Mouse (Mus musculus) CD8-positive naive resting alpha-beta T cell, adult 2 months (primary cell): Measurements from ENCODE around the gene Afap1l2.

Experiments used
- DNase-seq, 2 experiments: peaks; one replicate each; pipeline ENCODE4 v3.0.0; 2022; ENCODE audit warnings: low read depth in 2 of 2, low spot score in 2 of 2

Afap1l2 gene

DNA sequence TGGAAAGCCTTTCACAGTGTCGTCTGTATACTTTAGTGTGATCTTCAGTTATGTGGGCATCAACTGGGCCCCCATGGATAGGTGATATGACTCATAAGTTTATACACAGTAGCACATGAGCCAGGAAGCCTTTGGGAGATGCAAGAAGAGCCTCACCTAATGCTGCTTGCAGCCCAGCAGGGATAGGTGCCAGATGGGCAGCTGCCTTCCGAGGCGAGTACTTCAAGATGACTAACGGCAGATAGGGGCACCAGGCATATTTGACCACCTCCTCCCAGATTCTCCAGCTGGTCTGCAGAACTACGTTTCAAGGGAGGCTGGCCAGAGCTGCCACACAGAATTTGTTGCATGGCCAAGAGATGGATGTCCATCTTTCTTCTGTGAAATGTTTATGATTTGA lies 114.7 kb downstream of the Afap1l2 start:
- no peak for DNase-seq

DNA sequence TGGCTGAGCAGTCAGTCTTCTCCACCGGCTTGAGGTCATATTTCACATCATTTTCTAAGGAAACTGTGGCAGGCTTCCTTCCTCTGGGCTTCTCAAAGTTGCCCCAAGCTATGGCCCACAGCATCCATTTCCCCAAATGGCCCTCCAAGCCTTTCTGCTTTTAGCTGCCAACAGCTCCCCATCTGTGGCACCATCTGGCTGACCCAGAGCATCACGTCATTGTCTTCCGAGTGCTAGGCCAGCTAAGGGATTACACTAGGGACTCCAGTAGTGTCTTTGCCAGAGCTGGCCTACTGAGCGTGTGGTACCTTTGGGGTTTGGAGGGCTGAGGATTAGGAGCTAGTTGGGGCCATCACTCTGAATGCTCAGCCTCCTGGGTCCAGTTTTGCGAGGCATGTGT lies 115.4 kb downstream of the Afap1l2 start:
- no peak for DNase-seq

DNA sequence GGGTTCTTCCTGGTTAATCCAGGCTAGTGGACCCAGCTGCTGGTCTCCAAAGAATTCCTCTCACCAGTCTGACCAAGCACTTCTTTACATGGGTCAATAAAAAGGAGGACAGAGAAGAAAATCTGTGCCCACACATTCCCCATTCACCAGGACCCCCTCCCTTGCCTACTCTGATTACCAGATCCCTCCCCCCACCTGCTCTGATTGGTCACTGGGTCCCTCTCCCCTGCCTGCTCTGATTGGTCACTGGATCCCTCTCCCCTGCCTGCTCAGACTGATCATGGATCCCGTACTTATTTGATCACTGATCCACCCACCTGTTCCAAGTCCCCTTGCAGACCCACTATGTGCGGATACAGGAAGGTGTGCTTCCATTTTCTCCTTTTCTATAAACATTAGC lies 116.6 kb downstream of the Afap1l2 start:
- no peak for DNase-seq

GRCm38 (mm10) chr19:56888654-56889053 lies 119.4 kb downstream of the Afap1l2 start:
- no peak for DNase-seq

GRCm38 (mm10) chr19:56887879-56888278 lies 120.1 kb downstream of the Afap1l2 start:
- DNase-seq, result no peak

GRCm38 (mm10) chr19:56877364-56877763 lies 130.7 kb downstream of the Afap1l2 start:
- DNase-seq, result no peak

- no peak for DNase-seq
Measured at GRCm38 (mm10) chr19:56874601-56875315, 133.3 kb downstream of the Afap1l2 start.

DNA sequence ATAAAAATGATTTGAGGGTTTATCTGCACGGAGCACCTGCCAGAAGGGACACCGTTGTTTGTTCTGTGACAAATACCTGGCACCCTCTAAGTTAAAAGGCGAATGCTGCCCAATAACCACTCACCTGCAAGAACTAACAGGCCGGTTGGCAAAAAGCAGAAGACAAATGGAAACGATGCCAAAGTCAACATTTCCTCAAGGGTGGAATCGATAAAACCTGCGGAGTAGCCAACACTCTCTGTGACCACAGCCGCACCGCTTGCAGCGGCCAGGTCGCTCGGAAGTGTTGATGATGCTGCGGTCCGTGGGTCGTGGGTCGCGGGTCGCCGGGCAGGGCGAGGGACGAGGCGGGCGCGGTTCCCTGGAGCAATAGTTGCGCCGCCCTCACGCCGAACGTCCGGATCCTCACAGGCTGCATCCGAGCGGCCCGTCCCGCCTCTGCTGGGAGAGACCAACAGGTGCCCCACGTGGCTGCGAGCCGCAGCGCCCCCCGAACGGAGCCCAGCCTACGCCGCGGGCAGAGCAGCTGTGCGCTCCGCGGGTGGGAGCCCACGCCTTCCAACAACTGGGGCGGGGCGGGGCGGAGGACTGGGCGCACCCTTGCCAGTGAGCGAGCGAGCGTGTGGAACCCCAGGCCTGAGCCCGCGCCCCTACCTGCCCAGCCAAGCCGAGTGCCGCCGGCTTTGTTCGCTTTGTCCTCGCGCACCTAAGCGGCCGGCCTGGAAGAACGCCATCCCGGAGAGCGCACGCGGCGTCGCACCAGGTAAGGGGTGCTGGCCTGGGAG lies 134.0 kb downstream of the Afap1l2 start, which contains the start of gene Vwa2:
Vwa2 (plus strand) TSS at position 434 of the 785 bp plus-strand sequence.
- DNase-seq, result no peak

GRCm38 (mm10) chr19:56867701-56868100 lies 140.3 kb downstream of the Afap1l2 start:
- DNase-seq, result no peak
